Mouse (Mus musculus) forebrain, embryonic 16.5 days (tissue): ENCODE results near the gene Dolk. TPM values are rescaled to one million over a fixed set of nuclear protein-coding genes. Genes with fewer than 3 reads are reported as not detected.

Experiments used
- polyA plus RNA-seq: library from polyadenylated mRNA; unstranded; fragments of >200 nt; fragmentation: Nextera tagmentation; extraction: Ambion mirVana; gene quantifications from 2 replicates; pipeline ENCODE4 v1.2.1, GENCODE M21; 2015

Dolk gene
- polyA plus RNA-seq, 1 experiment from 2014 or later, result 35.9 TPM

Other genes with a start within 250 kb of the Dolk start
- 70.2 and 83.3 TPM in 2 replicates for gene Wdr34, start 237.5 kb downstream of the Dolk start, polyA plus RNA-seq
- 407 and 435 TPM in 2 replicates for gene Set, start 229.0 kb downstream of the Dolk start, polyA plus RNA-seq
- 2.6 and 3.4 TPM in 2 replicates for gene Pkn3, start 208.7 kb downstream of the Dolk start, polyA plus RNA-seq
- 17.8 and 19.0 TPM in 2 replicates for gene Zdhhc12, start 192.7 kb downstream of the Dolk start, polyA plus RNA-seq
- 10.9 and 16.5 TPM in 2 replicates for gene Zer1, start 161.7 kb downstream of the Dolk start, polyA plus RNA-seq
- 10.5 and 12.7 TPM in 2 replicates for gene Tbc1d13, start 152.6 kb downstream of the Dolk start, polyA plus RNA-seq
- gene Endog, start 114.8 kb downstream of the Dolk start, polyA plus RNA-seq, result 10.7 and 13.3 TPM in 2 replicates
- 63.8 and 65.9 TPM in 2 replicates for gene Spout1, start 107.9 kb downstream of the Dolk start, polyA plus RNA-seq
- gene Kyat1, start 80.5 kb downstream of the Dolk start, polyA plus RNA-seq, result 15.4 and 16.3 TPM in 2 replicates
- gene Lrrc8a, start 48.6 kb downstream of the Dolk start, polyA plus RNA-seq, result 58.9 and 59.7 TPM in 2 replicates
- 0.46 and 0.58 TPM in 2 replicates for gene Gm28035, start 45.8 kb downstream of the Dolk start, polyA plus RNA-seq
- 9.4 and 9.5 TPM in 2 replicates for gene Phyhd1, start 20.1 kb downstream of the Dolk start, polyA plus RNA-seq
- gene Gm28038, start 5.3 kb downstream of the Dolk start, polyA plus RNA-seq, result not detected in 2 replicates
- 25.3 and 26.2 TPM in 2 replicates for gene Nup188, start 63 bp upstream of the Dolk start, polyA plus RNA-seq
- gene Sh3glb2, start 73.0 kb upstream of the Dolk start, polyA plus RNA-seq, result 159 and 203 TPM in 2 replicates
- 29.7 and 35.6 TPM in 2 replicates for gene Miga2, start 77.9 kb upstream of the Dolk start, polyA plus RNA-seq
- 59.3 and 66.5 TPM in 2 replicates for gene Dolpp1, start 105.9 kb upstream of the Dolk start, polyA plus RNA-seq
- gene Crat, start 129.5 kb upstream of the Dolk start, polyA plus RNA-seq, result 21.3 and 21.4 TPM in 2 replicates
- 146 and 163 TPM in 2 replicates for gene Ptpa, start 129.7 kb upstream of the Dolk start, polyA plus RNA-seq
- 1.5 and 1.8 TPM in 2 replicates for gene Ier5l, start 187.9 kb upstream of the Dolk start, polyA plus RNA-seq